Mouse (Mus musculus): ENCODE results near the gene Sarm1. TPM values are rescaled to one million over a fixed set of nuclear protein-coding genes. Genes with fewer than 3 reads are reported as not detected.

The Sarm1 gene
- polyA plus RNA-seq, 1 experiment from 2014 or later, result 0.14 TPM

DNA sequence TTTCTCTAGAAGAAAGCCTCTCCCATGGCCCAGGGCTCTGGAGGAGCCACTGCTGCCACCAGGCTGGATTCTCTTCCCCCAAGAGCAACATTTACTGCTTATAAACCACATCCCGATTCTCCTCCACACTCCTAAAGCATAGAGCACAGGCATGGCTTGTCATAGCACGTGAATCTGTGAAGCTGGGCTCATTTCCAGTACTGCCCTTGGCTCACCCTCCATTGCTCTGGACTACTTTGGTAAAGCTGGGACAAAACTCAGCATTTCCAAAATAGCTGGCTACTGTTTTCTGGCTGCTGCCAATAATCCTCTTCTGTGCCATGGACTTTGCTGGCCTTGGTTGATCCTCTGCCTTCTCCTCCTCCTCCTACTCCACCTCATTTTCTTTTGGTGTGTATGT, 73.2 kb downstream of the Sarm1 start:
- H3K36me3 ChIP-seq (replicated peaks; ENCODE audit: insufficient read depth, low read length), result no peaks in the 10 kb centered on the region
- H3K9me3 ChIP-seq (ENCODE audit: low read length), result no peaks in the 10 kb centered on the region
- H3K4me1 ChIP-seq (ENCODE audit: insufficient read depth), result peaks cover 10% of the 10 kb centered on the region
- 41% methylated on average over 2 of the region's 2 CpGs for WGBS (ENCODE audit: insufficient replicate concordance)
- H3K27ac ChIP-seq (ENCODE audit: low read depth), result no peak overlapping the region
- DNase-seq (no peak), ATAC-seq (no peak)
- H3K27me3 ChIP-seq (ENCODE audit: insufficient read depth, low read length), result no peaks in the 10 kb centered on the region; the same call in 1 of the 2 replicates
- no peak overlapping the region for H3K4me3 ChIP-seq (ENCODE audit: low read depth, low read length)
- TF ChIP-seq CTCF (IDR thresholded peaks at IDR 0.05; ENCODE audit: low read depth), result no peak
- no peak for TF ChIP-seq EP300 (IDR thresholded peaks at IDR 0.05; ENCODE audit: low read depth)
- H3K4me2 ChIP-seq (ENCODE audit: low read depth, low read length), result no peak overlapping the region
- no peak overlapping the region for H3K9ac ChIP-seq (replicated peaks)

Other genes with a start within 250 kb of the Sarm1 start
- 29.6 and 32.7 TPM in 2 replicates for gene 2610507B11Rik, start 236.0 kb downstream of the Sarm1 start, polyA plus RNA-seq (2015; fragmentation: Nextera tagmentation; extraction: Ambion mirVana)
- 0.07 TPM in 1 of 2 replicates, not detected in the other for gene BC030499, start 206.9 kb downstream of the Sarm1 start, polyA plus RNA-seq (2015; fragmentation: Nextera tagmentation; extraction: Ambion mirVana)
- 9.8 and 11.4 TPM in 2 replicates for gene Spag5, start 196.2 kb downstream of the Sarm1 start, polyA plus RNA-seq (2015; fragmentation: Nextera tagmentation; extraction: Ambion mirVana)
- 12.1 and 15.4 TPM in 2 replicates for gene Aldoc, start 174.8 kb downstream of the Sarm1 start, polyA plus RNA-seq (2015; fragmentation: Nextera tagmentation; extraction: Ambion mirVana)
- 33.1 and 34.6 TPM in 2 replicates for gene Pigs, start 169.3 kb downstream of the Sarm1 start, polyA plus RNA-seq (2015; fragmentation: Nextera tagmentation; extraction: Ambion mirVana)
- 63.7 and 77.0 TPM in 2 replicates for gene Unc119, start 154.3 kb downstream of the Sarm1 start, polyA plus RNA-seq (2015; fragmentation: Nextera tagmentation; extraction: Ambion mirVana)
- not detected in 2 replicates for gene Foxn1, start 111.2 kb downstream of the Sarm1 start, polyA plus RNA-seq (2015; fragmentation: Nextera tagmentation; extraction: Ambion mirVana)
- 0.07 and 0.08 TPM in 2 replicates for gene Slc13a2, start 75.5 kb downstream of the Sarm1 start, polyA plus RNA-seq (2015; fragmentation: Nextera tagmentation; extraction: Ambion mirVana)
- 20.5 and 22.3 TPM in 2 replicates for gene Slc46a1, start 32.1 kb downstream of the Sarm1 start, polyA plus RNA-seq (2015; fragmentation: Nextera tagmentation; extraction: Ambion mirVana)
- 2,013 and 2,040 TPM in 2 replicates for gene Vtn, start 1.3 kb upstream of the Sarm1 start, polyA plus RNA-seq (2015; fragmentation: Nextera tagmentation; extraction: Ambion mirVana)
- gene Sebox, start 5.7 kb upstream of the Sarm1 start, polyA plus RNA-seq (2015; fragmentation: Nextera tagmentation; extraction: Ambion mirVana), result 0.11 and 0.16 TPM in 2 replicates
- 21.1 TPM in 2 replicates for gene Tmem199, start 14.4 kb upstream of the Sarm1 start, polyA plus RNA-seq (2015; fragmentation: Nextera tagmentation; extraction: Ambion mirVana)
- 94.2 and 96.6 TPM in 2 replicates for gene Poldip2, start 14.4 kb upstream of the Sarm1 start, polyA plus RNA-seq (2015; fragmentation: Nextera tagmentation; extraction: Ambion mirVana)
- 12.9 and 13.1 TPM in 2 replicates for gene Tnfaip1, start 38.6 kb upstream of the Sarm1 start, polyA plus RNA-seq (2015; fragmentation: Nextera tagmentation; extraction: Ambion mirVana)
- 82.3 and 85.1 TPM in 2 replicates for gene Ift20, start 38.6 kb upstream of the Sarm1 start, polyA plus RNA-seq (2015; fragmentation: Nextera tagmentation; extraction: Ambion mirVana)
- gene Tmem97, start 53.0 kb upstream of the Sarm1 start, polyA plus RNA-seq (2015; fragmentation: Nextera tagmentation; extraction: Ambion mirVana), result 79.2 and 81.5 TPM in 2 replicates
- 5.2 and 6.1 TPM in 2 replicates for gene Nlk, start 199.6 kb upstream of the Sarm1 start, polyA plus RNA-seq (2015; fragmentation: Nextera tagmentation; extraction: Ambion mirVana)

Measured in liver, postnatal 0 days (tissue).